Mouse (Mus musculus) large intestine, adult 2 months (tissue): ENCODE measurements around the gene Entpd7. TPM values are rescaled to one million over a fixed set of nuclear protein-coding genes. Genes with fewer than 3 reads are reported as not detected.
A peak's percentile ranks its signal among the peaks of the same experiment; 100 is the strongest.

ENCODE experiments used
- DNase-seq: peaks from one replicate; pipeline ENCODE4 v3.0.0-alpha.2; 2012; ENCODE audit warnings: low read depth, low spot score
- WGBS: fragments of 180-500 bp; shearing (Covaris S2); methylation state at CpG from one replicate; pipeline ENCODE4 v1.1.7; 2018; 5-methylcytosine and 5-hydroxymethylcytosine counted together
- polyA plus RNA-seq: library from polyadenylated mRNA; depleted of rRNA; stranded (reverse); fragments of >200 nt; gene quantifications from 2 replicates; pipeline ENCODE4 v1.2.3, GENCODE M21; 2012

The Entpd7 gene
- polyA plus RNA-seq, 1 experiment: 9.6 TPM

DNA sequence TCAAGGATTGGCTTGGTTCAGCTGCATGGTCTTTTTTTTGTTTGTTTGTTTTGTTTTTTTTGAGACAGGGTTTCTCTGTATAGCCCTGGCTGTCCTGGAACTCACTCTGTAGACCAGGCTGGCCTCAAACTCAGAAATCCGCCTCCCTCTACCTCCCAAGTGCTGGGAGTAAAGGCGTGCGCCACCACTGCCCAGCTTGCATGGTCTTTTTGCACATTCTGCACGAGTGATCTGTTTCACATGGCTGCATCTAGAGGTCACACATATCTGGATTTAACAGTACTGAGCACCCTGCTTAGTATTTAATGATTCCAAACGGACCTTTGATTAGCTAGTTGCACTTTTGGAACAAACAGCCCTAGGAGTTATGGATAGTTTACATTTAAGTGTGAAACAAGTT, 22.5 kb downstream of the Entpd7 start:
- DNase-seq: no peak
- 69% methylated on average over 5 of the region's 5 CpGs for WGBS

DNA sequence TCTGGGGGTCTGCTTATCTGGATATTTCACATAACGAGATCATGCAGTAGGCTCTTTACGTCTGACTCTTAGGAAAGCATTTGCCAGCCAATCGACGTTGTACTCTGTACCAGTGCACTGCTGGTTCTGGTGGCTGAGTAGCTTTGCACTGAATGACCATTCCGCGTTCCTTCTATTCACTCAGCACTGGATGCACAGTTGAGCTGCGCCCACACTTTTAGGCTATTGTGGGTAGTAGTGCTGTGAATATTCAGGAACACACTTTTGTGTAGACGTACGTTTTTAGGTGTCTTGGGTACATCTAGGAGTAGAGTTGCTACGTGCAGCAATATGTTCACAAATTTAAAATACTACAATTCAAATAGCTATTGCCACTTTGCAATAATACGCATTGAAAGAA, 30.6 kb downstream of the Entpd7 start:
- WGBS: 97% methylated on average over 11 of the region's 11 CpGs
- DNase-seq: no peak

DNA sequence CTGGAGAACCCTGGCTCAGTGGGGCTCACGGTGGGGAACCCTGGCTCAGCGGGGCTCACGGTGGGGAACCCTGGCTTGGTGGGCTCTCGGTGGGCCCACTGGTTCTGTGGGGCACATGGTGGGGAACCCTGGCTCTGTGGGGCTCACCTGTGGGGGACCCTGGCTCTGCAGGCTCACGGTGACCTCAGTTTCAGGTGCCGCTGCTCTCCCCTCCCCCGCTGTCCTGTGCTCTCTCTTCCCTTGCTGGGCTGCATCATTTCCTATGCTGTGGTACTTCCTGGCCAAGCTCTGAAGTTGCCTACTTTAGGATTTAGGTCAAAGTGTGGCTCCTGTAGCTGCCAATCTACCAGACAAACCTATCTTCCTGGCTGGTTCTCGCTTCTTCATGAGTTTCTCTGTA, 33.4 kb downstream of the Entpd7 start:
- no peak for DNase-seq
- WGBS: 82% methylated on average over 8 of the region's 8 CpGs

DNA sequence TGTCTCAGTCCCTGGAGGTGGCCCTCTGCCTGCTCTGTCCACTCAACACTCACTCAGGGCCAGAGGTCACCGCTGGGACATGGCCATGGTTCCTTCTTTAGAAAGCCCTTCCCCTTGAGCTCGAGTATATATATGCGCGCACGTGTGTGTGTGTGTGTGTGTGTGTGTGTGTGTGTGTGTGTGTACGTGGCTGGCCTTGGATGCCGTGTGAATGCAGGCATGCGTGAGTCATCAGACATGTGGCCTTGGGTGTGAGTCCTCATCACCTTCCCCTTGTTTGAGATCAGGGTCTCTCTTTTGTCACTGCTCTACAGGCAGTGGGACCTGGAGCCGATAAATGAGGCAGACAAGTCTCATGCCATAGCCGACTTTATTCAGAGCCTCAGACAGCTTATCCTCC, 34.0 kb downstream of the Entpd7 start:
- no peak for DNase-seq
- WGBS: 85% methylated on average over 10 of the region's 10 CpGs

DNA sequence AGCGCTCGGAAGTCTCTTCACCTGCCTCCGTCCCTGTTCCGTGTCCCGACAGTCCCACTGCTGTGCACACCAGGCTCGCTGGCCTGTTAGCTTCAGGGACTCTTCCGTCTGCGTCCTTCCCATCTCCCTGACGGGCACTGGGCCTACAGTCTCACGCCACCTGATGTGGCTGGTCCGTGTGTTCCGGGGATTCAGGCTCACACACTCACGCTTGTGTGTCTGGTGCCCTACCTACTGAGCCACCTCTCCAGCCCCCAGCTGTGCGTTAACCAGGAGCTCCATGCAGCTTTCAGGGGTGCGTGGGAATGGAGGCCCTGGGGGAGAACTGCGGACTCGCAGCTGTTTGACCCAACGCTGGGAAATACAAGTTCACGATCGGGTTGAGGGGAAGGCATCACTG, 34.7 kb downstream of the Entpd7 start:
- WGBS: 96% methylated on average over 20 of the region's 20 CpGs

DNA sequence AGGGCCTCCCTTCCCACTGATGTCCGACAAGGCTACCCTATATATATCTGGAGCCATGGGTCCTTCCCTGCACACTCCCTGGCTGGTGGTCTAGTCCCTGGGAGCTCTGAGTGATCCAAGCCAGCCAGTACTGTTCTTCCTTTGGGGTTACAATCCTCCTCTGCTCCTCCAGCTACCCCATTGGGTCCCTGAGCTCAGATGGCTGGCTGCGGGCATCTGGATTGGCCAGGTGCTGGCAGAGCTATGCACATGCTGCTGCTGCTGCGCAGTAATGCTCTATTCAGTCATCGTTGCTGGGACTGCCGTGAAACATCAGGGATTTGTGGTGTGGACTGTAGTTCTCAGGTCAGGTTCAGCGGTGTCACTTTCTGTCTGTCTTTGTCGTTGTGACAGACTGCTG, 35.3 kb downstream of the Entpd7 start:
- WGBS: 87% methylated on average over 7 of the region's 7 CpGs
- DNase-seq: no peak

More for the DNA sequence above, 34.7 kb downstream of the Entpd7 start:
- no peak for DNase-seq

DNA sequence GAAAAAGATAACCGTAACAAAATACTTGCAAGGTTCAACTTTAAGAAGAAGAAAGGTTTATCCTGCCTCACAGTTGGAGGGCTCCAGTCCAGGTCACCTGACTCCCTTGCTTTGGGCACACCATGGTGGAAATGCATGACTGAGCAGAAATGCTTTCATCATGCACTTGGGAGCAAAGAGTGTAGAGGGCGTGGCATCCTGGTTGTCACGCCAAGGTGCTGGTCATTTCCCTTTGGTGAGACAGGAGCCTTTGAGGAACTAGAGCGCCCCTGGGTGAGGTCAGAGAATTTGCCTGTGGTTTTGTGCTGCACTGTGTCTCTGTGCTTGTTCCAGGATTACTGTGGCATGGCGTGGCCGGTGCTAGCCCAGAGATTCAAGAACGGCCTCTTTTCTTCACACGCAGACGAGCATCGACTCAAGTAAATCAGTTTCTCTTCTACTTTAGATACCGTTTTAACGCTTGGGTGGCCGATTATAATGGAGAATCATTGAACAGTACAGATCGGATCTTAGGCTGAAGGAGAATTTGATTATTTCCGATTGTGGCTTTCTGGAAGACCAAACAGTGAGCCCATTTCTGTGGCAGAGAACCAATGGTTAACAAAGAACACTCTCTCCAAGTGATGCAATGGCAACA, 37.2 kb downstream of the Entpd7 start:
- 82% methylated on average over 15 of the region's 15 CpGs for WGBS
- no peak for DNase-seq

DNA sequence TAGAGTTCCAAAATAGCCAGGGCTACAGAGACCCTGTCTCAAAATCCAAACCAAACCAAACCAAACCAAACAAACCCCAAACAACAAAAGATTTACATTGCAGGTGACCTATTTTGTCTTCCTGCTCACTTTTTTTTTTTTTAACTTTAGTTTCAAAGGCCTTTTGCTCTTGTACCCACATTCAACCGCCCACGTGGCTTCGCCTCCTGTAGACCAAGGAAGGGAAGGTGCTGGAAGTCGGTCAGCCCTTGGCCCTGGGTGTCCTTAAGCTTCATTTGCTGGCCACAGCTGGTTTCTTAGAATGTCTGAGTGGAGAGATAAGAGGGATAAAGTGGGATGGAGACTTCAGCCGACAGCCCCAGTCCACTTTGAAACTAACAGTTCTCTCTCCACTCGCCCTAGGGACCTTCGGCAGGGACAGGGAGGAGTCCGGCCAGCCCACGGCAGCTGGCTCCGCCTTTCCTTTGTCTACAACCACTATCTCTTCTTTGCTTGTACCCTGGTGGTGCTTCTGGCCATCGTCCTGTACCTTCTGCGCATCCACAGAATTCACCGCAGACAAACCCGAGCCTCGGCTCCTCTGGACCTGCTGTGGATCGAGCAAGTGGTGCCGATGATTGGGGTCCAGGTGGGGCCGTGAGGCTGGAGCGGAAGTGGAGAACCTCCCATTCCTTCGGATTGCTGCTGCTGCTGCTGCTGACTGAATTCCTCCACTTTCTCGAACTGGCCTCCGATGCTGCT, 40.0 kb downstream of the Entpd7 start:
- no peak for DNase-seq
- 76% methylated on average over 22 of the region's 22 CpGs for WGBS

DNA sequence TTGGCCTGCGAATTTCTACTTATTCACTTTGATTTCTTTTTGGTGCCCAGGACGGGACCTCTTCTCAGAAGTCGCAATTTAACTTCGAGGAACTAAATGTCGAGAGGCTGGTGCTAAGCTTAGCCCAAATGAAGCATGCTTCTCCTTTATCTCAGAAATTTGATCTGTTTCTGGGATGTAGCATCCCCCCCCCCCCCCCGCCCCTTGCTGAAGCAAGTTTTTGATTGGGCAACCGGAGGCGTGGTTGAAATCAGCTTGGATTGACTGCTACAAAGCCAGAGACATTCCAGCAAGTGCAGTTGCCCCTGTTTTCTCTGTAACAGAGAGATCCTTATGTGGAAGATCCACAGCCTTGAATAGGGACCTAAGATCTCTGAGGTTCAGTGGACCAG, 40.6 kb downstream of the Entpd7 start:
- WGBS: 81% methylated on average over 8 of the region's 8 CpGs
- DNase-seq: no peak

DNA sequence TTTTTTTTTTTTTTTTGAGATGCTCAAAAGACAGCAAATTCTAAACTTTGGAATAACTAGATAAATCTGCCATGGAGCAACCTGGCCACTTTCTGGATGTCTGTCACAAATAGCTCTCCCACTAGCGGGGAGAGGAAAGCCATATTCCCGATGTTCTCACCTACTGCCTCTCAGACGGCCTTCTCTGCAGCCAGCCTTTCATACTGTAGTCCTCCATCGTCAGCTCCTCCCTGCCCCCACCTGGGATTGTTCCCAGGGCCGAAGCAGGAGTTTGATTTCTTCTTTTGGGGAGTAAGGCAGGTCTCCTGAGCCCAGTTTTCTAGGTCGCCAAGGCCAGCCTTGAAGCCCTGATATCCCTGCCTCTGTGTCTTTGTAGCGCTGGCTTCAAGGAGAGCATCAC, 41.7 kb downstream of the Entpd7 start:
- no peak for DNase-seq
- 86% methylated on average over 7 of the region's 7 CpGs for WGBS

DNA sequence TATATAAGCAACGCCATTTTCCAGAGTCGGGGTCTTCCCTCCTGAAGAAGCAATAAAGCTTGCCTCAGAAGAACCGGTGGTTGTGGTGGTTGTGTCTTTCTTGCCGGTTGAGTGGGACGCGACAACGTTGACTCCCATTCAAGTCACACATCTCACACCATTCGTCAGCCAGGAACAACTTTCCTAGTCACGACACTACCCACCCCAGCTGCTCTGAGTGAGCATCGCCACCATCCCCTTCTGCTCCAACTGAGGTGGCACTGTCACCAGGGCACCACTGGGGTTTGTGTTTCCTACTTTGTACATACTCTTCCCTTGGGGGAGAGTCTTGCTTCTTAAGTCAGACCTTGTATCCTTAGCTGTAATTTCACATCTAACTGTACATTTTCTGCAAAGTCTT, 48.9 kb downstream of the Entpd7 start:
- 97% methylated on average over 10 of the region's 10 CpGs for WGBS
- DNase-seq: no peak

DNA sequence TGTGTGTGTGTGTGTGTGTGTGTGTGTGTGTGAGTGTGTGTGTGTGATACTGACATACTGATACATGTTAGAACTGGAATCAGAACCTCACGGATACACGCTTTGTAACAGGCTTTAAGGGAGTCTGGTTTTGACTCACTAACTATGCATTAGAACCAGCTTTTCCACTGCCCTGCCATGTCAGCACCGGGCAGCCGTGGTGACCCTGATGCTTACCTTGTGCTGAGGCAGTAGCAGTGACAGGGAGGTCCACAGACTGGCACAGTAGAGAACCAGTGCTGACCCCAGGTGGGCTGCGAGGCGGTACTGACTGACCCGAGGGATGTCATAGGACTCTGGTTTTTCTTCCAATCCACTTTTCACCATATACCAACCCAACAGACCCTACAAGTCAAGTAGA, 53.9 kb downstream of the Entpd7 start:
- DNase-seq: no peak
- WGBS: 95% methylated on average over 7 of the region's 7 CpGs

DNA sequence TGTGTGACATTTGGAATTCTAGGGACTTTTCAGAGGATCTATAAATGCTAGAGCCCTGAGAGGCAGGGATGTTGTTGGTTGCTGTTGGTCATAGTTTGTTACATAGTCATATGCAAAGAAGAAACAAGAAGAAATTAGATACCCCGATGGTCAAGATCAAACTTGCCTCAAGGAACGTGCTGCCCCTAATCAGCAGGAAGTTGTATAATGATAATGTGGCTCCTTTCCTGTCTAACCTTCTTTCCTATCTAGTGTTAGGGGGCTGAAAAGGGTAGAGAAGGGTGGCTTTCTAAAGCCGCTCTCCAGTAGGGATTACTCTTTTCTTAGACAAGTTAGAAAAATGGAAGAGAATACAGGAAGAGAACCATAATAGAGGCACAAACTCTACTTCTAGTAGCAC, 56.3 kb downstream of the Entpd7 start:
- DNase-seq: no peak
- 90% methylated on average over 3 of the region's 3 CpGs for WGBS

DNA sequence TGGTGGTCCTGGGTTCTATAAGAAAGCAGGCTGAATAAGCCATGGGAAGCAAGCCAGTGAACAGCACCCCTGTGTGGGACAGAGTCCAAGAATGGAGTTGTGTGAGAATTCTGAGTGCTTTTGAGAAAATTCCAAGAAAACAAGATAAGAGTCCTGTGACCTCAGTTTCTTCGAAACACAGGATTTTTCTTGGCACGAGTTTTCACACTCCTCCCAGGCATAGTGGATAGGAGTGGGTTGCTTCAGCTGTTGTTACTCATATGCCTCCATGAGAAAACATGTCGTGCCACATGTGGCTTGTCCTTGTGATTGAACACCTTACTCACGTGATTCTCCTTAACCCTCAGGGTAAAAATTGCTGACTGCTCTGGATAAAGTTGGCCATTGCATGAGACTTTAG, 58.4 kb downstream of the Entpd7 start:
- 88% methylated on average over 4 of the region's 4 CpGs for WGBS

DNA sequence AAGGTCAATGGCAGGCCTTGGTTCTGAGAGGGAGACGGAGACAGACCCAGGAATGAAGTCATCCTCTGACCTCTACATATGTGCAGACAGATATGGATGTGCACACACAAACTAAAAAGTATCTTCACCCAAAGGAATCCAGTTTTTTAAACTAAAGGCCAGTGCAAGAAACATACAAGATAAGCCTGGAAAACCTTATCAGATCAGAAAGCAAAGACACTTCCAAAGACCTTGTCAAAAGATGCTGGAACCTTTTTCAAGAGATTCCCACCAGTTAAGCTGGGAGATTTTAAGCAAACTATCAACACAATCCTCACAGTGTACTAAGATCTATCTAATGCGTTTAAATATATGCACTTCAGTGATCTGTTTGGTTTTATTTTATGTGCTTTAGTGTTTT, 60.5 kb downstream of the Entpd7 start:
- WGBS: 91% methylated on average over 2 of the region's 2 CpGs
- DNase-seq: no peak

More for the DNA sequence above, 58.4 kb downstream of the Entpd7 start:
- no peak for DNase-seq

DNA sequence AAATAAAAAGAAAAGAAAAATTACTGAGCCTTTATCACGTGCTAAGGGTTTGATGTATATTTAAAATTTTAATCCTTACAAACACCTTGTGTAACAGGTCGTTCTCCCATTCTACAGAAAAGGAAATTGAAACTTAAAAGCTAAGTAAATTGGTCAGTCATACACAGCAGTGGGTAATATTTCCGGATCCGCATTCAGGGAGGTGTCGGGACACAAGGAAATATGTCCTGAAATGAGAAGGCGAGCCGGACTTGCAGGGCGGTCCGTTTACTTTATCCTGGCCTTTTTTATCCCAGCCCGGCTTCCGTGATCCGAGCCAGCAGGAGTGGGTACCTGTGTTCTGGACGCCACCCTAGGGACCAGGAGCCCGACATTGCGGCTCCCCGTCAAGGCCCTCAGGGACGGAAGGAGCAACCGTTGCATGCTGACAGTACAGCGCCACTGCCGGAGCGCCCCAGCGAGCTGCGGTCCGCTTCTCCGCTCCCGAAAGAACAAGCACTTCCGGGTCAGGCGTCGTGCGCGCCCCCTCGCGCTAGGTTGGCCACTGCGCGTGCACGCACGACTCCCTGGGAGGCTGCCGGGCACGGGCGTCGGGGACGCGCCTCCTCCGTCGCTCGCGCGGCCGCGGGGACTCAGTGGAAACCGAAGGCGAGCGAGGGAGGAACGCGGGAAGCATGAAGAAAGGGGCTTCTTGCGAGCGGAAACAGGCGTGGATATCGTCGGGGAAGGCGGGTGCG, 63.2 kb downstream of the Entpd7 start, which contains the start of the genes Cutc and Cox15:
Cutc (plus strand) TSS at position 508 of the 737 bp plus-strand sequence.
Cox15 (minus strand) TSS at position 512 of the 737 bp plus-strand sequence.
- WGBS: under 1% methylated on average over 62 of the region's 62 CpGs

DNA sequence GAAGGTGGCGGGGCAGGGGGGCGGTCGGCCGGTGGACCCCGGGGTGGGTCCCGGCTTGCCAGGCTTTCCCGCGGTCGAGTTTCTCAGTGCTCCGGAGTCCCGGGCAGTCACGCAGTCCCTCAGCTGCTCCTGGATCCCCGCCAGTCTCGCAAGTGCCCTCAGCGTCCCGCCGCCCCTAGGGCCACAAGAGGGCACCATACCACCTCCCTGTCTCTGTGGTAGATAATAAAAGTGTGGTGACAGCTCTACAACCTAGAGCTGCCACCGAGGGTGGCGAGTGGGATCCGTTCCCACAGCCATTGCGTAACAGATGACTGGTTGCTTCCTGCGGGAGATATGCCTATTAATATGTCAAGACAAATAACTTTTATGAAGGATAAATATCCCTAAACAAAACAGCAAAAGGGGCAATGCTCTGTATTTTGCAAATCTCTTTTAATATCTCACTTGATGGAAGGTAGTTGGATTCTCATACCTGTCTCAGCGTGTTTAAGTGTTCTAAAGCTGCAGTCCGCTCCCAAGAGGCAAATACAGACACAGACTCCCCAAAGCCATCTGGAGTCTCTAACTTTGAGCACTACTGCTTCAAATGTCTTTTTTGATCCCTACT, 63.9 kb downstream of the Entpd7 start:
- WGBS: 1% methylated on average over 24 of the region's 24 CpGs
- peak; percentile 72 for DNase-seq

More for the DNA sequence above, 63.2 kb downstream of the Entpd7 start, which contains the start of the genes Cutc and Cox15:
- peak; percentile 85 for DNase-seq

DNA sequence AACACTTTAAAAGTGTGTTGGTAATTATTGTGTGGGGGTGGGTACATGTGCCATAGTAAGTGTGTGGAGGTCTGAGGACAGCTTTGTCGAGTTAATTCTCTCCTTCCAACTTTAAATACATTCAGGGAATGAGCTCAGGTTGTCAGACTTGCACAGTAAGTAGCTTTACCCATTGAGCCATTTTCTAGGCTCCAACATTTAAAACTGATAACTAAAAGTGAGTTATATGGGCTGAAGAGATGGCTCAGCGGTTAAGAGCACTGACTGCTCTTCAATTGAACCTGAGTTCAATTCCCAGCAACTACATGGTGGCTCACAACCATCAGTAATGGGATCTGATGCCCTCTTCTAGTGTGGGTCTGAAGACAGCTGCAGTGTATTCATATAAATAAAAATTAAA, 64.8 kb downstream of the Entpd7 start:
- no peak for DNase-seq
- WGBS: 76% methylated on average over 2 of the region's 2 CpGs

DNA sequence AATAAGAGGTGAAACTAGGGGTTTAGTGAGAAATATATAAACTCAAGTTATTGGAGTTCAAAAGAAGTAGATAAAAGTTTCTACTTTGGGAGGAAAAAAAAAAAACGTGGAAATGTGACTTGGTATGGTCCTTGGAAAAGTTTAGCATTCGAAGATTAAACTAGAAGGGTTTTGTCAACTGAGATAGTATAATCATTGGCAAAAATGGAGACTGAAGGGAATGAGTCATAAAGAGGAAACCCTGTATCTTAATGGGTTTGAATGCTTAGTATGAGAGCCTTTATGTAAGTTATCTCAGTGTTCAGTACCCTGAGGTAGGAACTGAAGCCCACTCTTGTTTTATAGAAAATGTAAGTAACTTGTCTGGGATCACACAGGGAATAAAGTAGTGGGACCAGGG, 65.4 kb downstream of the Entpd7 start:
- WGBS: 61% methylated on average over 2 of the region's 2 CpGs
- DNase-seq: no peak

DNA sequence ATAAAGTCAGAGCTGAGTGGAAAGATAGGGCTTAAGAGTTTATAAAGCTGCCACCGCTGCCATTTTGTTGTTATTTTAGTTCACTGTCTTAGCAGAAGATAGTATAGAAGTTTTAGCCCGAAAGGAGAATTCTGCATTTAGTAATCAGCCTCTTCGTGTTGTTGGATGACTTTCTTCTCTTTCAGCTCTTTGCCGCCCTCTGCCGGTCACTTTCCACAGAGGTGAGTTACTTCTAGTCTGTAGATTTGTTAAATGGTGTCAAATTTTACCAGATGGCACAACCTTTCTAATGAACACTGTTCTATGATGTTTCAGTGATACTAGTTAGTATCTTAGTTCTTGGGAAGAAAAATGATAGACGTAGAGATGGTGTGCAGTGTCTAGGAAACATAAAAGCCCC, 71.0 kb downstream of the Entpd7 start:
- WGBS: 20% methylated on average over 6 of the region's 6 CpGs
- no peak for DNase-seq
